Mouse (Mus musculus) adrenal gland, postnatal 14 days (tissue): ENCODE data around the gene Hivep3. TPM values are rescaled to one million over a fixed set of nuclear protein-coding genes. Genes with fewer than 3 reads are reported as not detected.

Experiments
- DNase-seq: peaks from one replicate; pipeline ENCODE4 v3.0.0; 2021; ENCODE audit warnings: mixed read lengths
- total RNA-seq: library from RNA; stranded (reverse); gene quantifications from 2 replicates; pipeline ENCODE4 v1.2.3, GENCODE M21; 2021

The Hivep3 gene
- total RNA-seq, 1 experiment from 2014 or later, result 9.4 TPM

DNA sequence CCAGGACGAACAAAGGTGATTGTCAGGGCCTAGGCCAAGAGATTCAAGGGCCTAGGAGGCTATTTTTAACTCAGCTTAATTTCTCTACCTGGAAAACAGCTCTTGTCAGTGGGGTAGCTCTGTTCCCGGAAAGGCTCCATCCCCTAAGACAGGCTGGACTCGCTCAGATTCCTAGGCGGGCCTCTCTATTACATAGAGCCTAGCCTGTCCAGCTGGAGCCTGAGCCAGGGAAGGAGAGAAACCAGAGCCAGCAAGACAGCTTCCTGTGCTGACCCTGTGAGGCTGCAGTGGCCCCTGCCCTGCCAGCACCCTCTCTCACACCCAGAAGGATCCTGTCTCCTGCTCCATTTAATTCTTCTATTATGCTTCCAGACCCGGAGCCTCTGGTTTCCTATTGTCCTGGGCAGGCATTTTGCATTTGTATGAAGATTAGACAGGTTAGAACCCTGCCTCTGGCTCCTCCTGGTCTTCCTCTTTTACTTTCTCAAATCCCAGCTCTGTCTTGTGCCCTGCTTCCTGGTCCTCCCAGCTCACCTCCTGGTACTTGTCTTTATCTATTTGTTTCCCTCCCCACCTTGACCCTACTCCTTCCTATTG lies 425.2 kb downstream of the Hivep3 start:
- DNase-seq, result no peak

- DNase-seq, result peak; percentile 93
Observed at GRCm38 (mm10) chr4:120161166-120161949, 427.8 kb downstream of the Hivep3 start, which contains the start of gene Edn2. Edn2 (plus strand) TSS chr4:120161206.

DNA sequence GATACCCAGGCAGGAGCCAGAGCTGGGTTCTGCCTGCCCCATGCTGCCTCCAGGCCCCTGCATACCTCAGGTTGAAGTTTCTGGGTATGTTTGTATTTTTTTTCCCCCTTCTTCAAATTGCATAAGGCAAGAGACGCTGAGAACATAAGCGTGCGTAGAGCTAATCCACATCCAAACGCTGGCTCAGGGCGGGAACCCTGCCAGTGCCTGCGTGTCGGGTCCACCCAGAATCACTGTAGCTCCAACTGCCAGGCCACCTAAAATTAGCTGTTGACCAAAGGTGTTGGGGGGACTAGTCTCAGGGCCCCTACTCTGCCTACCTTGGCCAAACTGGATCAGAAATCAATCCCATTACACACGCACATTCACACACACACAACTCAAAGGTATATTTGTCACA lies 429.0 kb downstream of the Hivep3 start:
- DNase-seq, result no peak

GRCm38 (mm10) chr4:120163242-120163641 lies 429.7 kb downstream of the Hivep3 start:
- peak; percentile 50 for DNase-seq

GRCm38 (mm10) chr4:120164316-120164715 lies 430.7 kb downstream of the Hivep3 start:
- DNase-seq, result no peak

DNA sequence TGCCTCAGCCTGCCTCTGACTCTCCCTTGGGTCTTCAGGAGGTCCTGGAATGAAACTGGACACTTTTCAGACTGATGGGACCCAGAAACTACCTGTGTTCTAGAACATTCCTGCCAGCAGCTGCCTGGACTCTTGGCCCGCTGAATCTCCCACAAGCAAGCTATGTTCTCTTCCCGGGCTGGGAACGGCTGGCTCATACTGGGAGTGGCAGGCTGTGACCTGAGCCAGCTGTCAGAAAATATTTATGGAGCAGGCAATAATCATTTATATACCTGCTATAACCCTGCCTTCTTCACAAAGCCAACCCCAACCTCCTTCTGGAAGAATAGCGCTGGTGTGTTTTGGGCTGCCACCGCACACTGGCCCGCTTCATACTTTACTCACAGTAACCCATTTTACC lies 434.2 kb downstream of the Hivep3 start:
- DNase-seq, result no peak

DNA sequence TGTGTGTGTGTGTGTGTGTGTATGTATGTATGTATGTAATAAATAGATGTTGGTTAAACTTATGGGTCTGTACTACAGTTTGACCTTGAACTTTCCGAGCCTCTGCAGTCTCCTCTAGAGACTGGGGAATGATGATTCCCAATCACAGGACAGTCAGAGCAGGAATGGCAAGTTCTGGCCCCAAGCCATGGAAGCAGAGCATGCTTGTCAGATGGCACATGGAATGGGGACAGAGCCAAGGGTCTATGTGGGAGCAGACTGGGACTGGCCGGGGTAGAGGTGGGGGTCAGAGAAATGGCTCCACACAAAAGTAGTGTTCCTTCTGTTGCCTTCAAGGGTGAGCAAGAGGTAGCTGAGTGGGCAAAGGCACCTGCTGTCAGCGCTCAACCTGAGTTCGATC lies 434.8 kb downstream of the Hivep3 start:
- no peak for DNase-seq

GRCm38 (mm10) chr4:120170387-120170936 lies 436.9 kb downstream of the Hivep3 start:
- no peak for DNase-seq

GRCm38 (mm10) chr4:120172050-120172684 lies 438.6 kb downstream of the Hivep3 start:
- peak; percentile 45 for DNase-seq

DNA sequence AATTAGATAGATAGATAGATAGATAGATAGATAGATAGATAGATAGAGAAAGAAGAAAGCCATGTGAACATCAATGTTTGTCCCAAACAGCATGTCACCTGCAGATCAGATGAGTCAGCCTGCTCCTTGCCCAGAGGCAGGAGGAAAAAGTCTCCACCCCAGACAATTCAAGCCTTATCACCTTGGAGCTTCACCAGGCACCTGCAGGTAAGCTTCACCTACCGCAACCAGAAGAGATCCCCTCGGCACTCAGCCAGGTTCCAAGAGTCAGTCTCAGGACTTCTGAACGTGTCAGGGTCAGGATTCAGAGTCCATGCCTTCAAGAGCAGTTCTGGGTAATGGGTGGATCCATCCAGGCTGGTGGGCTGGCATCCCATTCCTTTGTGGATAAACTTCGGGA lies 445.5 kb downstream of the Hivep3 start:
- no peak for DNase-seq

GRCm38 (mm10) chr4:120180535-120180934 lies 447.0 kb downstream of the Hivep3 start:
- no peak for DNase-seq

- DNase-seq, result no peak
Observed at GRCm38 (mm10) chr4:120184374-120184991, 450.9 kb downstream of the Hivep3 start.

DNA sequence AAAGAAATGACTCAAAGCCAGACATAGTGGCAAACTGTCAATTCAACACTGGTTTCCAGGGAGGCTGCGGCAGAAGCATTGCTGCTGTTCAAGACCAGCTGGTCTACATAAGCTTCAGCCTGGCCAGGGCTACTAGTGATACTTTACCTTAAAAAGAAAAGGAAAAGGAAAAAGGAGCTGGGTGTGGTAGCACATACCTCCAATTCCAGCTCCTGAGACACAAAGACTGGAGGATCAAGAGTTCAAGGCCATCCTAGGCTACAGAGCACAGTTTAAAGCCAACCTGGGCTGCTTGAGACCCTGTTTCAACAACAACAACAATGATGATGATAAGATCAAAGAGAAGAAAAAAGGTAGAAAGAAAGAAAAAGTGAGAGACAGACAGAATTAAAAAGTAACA lies 452.9 kb downstream of the Hivep3 start:
- no peak for DNase-seq

DNA sequence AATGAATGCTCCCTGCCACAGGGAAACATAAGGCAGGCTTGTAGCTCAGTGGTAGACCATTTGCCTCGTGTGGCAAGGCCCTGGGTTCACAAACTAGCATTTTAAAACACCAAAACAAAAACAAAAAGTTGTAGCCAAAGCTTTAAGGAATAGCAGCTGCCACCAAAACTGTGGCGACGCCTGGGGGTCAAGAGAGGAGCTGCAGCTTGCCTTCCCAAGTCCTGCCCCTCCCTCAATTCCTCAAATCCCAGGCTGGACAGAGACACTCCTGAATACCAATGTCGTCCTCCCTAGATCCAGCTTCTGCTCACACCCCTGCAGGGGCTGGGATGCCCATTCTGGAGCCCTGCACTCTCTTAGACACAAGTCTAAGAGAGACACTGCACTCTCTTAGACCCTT lies 453.4 kb downstream of the Hivep3 start:
- no peak for DNase-seq

Other genes starting within 250 kb of the Hivep3 start
- gene Rimkla, start 241.2 kb upstream of the Hivep3 start, total RNA-seq, result 0.22 and 0.79 TPM in 2 replicates
- gene Foxj3, start 196.8 kb upstream of the Hivep3 start, total RNA-seq, result 26.9 and 32.0 TPM in 2 replicates
- 8.8 and 10.7 TPM in 2 replicates for gene Frg2f1, start 194.3 kb upstream of the Hivep3 start, total RNA-seq
- not detected in 2 replicates for gene Guca2a, start 96.1 kb upstream of the Hivep3 start, total RNA-seq
- gene Guca2b, start 74.8 kb upstream of the Hivep3 start, total RNA-seq, result not detected in 2 replicates